ENCODE assay signal across 23 mouse cellular contexts in genomic region chr7:75392783-75393182, GRCm38 (mm10).
DNase-seq lines count a peak whose midpoint lies in the region; ATAC-seq and TF ChIP-seq lines count a peak whose summit lies in the region.
"Had no signal": no experiment of that assay in that cellular context is flagged by ENCODE, and none has a peak within 500 bp of the region (broad histone marks: within the 10 kb centered on the region; RNA-seq: fewer than 3 reads in every experiment).

No protein-coding gene starts in this region.

- no peaks in the 10 kb centered on the region for H3K9me3 ChIP-seq in lung, embryonic 14.5 days (ENCODE audit: low read depth, low read length)
- H3K9me3 ChIP-seq in intestine, embryonic 16.5 days (ENCODE audit: control insufficient read depth, low read length): no peaks in the 10 kb centered on the region
- H3K9me3 ChIP-seq: embryonic facial prominence, embryonic 12.5 days; forebrain, embryonic 12.5 days; G1E; heart, embryonic 10.5 days; hindbrain, embryonic 12.5 days had no signal

- H3K27ac ChIP-seq in lung, embryonic 14.5 days (ENCODE audit: low read depth): no peak overlapping the region
- H3K27ac ChIP-seq in intestine, embryonic 16.5 days (ENCODE audit: low read length): no peak overlapping the region
- H3K27ac ChIP-seq: embryonic facial prominence, embryonic 12.5 days; forebrain, embryonic 12.5 days; heart, embryonic 10.5 days; hindbrain, embryonic 12.5 days had no signal

- no peaks in the 10 kb centered on the region for H3K27me3 ChIP-seq in lung, embryonic 14.5 days (ENCODE audit: insufficient read depth, low read length)
- no peaks in the 10 kb centered on the region for H3K27me3 ChIP-seq in intestine, embryonic 16.5 days (replicated peaks; ENCODE audit: control insufficient read depth, insufficient read depth, low read length)
- H3K27me3 ChIP-seq: embryonic facial prominence, embryonic 12.5 days; forebrain, embryonic 12.5 days; hindbrain, embryonic 12.5 days had no signal

- H3K36me3 ChIP-seq in lung, embryonic 14.5 days (ENCODE audit: insufficient read depth): no peaks in the 10 kb centered on the region
- no peaks in the 10 kb centered on the region for H3K36me3 ChIP-seq in intestine, embryonic 16.5 days (ENCODE audit: control insufficient read depth, insufficient read depth, low read length)
- H3K36me3 ChIP-seq: embryonic facial prominence, embryonic 12.5 days; forebrain, embryonic 12.5 days; G1E; heart, embryonic 10.5 days; hindbrain, embryonic 12.5 days had no signal

- peaks cover 8% of the 10 kb centered on the region for H3K4me1 ChIP-seq in lung, embryonic 14.5 days (ENCODE audit: insufficient read depth)
- peaks cover 11% of the 10 kb centered on the region for H3K4me1 ChIP-seq in intestine, embryonic 16.5 days (ENCODE audit: control insufficient read depth, insufficient read depth, low read length)
- H3K4me1 ChIP-seq: hindbrain, embryonic 12.5 days had no signal

- ATAC-seq in lung, embryonic 14.5 days (ENCODE audit: insufficient read depth): peak; percentile 80
- peak; percentile 34; the same call in 1 of the 2 replicates for ATAC-seq in intestine, embryonic 16.5 days
- ATAC-seq: forebrain, embryonic 16.5 days; hindbrain, embryonic 16.5 days had no signal

- TF ChIP-seq CTCF in lung, embryonic 14.5 days (IDR thresholded peaks at IDR 0.05; ENCODE audit: low read depth): no peak

- H3K4me2 ChIP-seq in lung, embryonic 14.5 days: no peak overlapping the region
- no peak overlapping the region for H3K4me2 ChIP-seq in intestine, embryonic 16.5 days (ENCODE audit: low read depth, low read length)
- H3K4me2 ChIP-seq: embryonic facial prominence, embryonic 12.5 days; forebrain, embryonic 12.5 days; hindbrain, embryonic 12.5 days had no signal

- H3K4me3 ChIP-seq in lung, embryonic 14.5 days (ENCODE audit: low read depth, low read length): no peak overlapping the region
- H3K4me3 ChIP-seq in intestine, embryonic 16.5 days (ENCODE audit: low read length): no peak overlapping the region
- H3K4me3 ChIP-seq: embryonic facial prominence, embryonic 12.5 days; forebrain, embryonic 12.5 days; heart, embryonic 10.5 days; hindbrain, embryonic 12.5 days had no signal

- DNase-seq in embryo, embryonic 10 days (ENCODE audit: low spot score): peak; percentile 22
- DNase-seq in embryo, embryonic 11 days: no peak
- peak; percentile 43 for DNase-seq in lung, embryonic 14.5 days
- DNase-seq in lung, postnatal 10 days: no peak
- peak; percentile 42 for DNase-seq in naive thymus-derived CD4-positive, alpha-beta T cell, adult 2 months (ENCODE audit: low read depth)
- no peak for DNase-seq in cerebellum, postnatal 25 days
- no peak for DNase-seq in liver
- DNase-seq: adrenal gland, adult 8-10 months; adrenal gland, postnatal 36 days; cerebellum, adult 8-10 months; cerebellum, postnatal 14 days; gastrocnemius, postnatal 10 days; heart, adult 18-20 months; heart, postnatal 10 days; heart, postnatal 4 days had no signal

- WGBS in lung, embryonic 14.5 days: 26% methylated on average over 3 of the region's 3 CpGs
- WGBS in intestine, embryonic 16.5 days: 20% methylated on average over 3 of the region's 3 CpGs

- no peak overlapping the region for H3K9ac ChIP-seq in lung, embryonic 14.5 days
- no peak overlapping the region for H3K9ac ChIP-seq in intestine, embryonic 16.5 days (ENCODE audit: low read depth, low read length)
- H3K9ac ChIP-seq: embryonic facial prominence, embryonic 12.5 days; forebrain, embryonic 12.5 days; hindbrain, embryonic 12.5 days had no signal

Comparison
In these comparisons a context has a peak if more than half of its experiments do, and no peak if none do; other contexts are left out.
1. DNase-seq: peak in embryo, embryonic 10 days (single experiment), lung, embryonic 14.5 days (single experiment) and naive thymus-derived CD4-positive, alpha-beta T cell, adult 2 months (single experiment); none in embryo, embryonic 11 days (single experiment), lung, postnatal 10 days (single experiment), cerebellum, postnatal 25 days (0 of 2) and liver (single experiment).